Mouse (Mus musculus): Measurements from ENCODE around the gene Araf. TPM values are rescaled to one million over a fixed set of nuclear protein-coding genes. Genes with fewer than 3 reads are reported as not detected.

The Araf gene
- total and polyA plus RNA-seq, 3 experiments: 52.8 to 72.2 (median 60.6) TPM

DNA sequence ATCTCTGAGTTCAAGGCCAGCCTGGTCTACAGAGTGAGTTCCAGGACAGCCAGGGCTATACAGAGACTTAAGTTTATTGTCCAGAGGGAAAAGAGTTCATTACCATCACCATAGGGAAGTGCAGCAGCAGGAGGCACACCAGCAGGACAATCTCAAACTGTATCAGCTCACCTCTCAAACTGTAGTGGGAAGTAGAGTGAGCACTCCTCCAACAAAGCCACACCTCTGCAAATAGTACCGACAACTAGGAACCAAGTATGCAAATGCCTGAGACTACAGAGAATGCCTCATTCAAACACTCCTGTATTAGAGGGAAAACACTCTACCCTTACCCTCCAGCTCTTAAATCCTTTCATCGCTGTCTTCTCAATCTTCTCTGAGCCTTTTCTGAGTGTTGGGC lies 25.9 kb upstream of the Araf start:
- peak; percentile 15 for DNase-seq (ENCODE audit: extremely low read depth)
- Histone ChIP-seq H3K27ac (ENCODE audit: insufficient read depth, low read depth) (no peak overlapping the region), H3K36me3 (replicated peaks in 1 of 2; ENCODE audit: control insufficient read depth in 1 of 2, insufficient read depth in 1 of 2, low read length in 1 of 2) (no peaks in the 10 kb centered on the region), H3K9ac (ENCODE audit: insufficient read depth, low read depth) (no peak overlapping the region), H3K9me3 (replicated peaks; ENCODE audit: low read length) (no peaks in the 10 kb centered on the region), H3K79me2 (replicated peaks; ENCODE audit: control insufficient read depth, extremely low read depth, insufficient read depth, poor library complexity, severe bottlenecking) (no peaks in the 10 kb centered on the region), H3K4me1 (ENCODE audit: control insufficient read depth in 1 of 2, insufficient read depth in 2 of 2) (peaks cover 0 to 10% of the 10 kb centered on the region in 2 experiments; a peak in 2 of 4 replicates), H3K4me2 (ENCODE audit: insufficient read depth, low read depth, poor library complexity, severe bottlenecking) (no peak overlapping the region), H3K27me3 (replicated peaks) (no peaks in the 10 kb centered on the region), H3K4me3 (replicated peaks in 1 of 3; ENCODE audit: low read depth in 2 of 3, low read length in 2 of 3, poor library complexity in 1 of 3) (no peak overlapping the region)
- dilution Hi-C loops (cut with MboI; ENCODE audit: extremely low pct_ligation_motif_present, extremely low pct_unique_long_range_greater_than_20kb, low sequenced_read_pairs) (no loop called here), in situ Hi-C loops (cut with MboI; ENCODE audit: low pct_ligation_motif_present, low pct_unique_long_range_greater_than_20kb, low sequenced_read_pairs) (loop anchor here (10.0 kb wide), 1 partner anchor 107 kb away; no protein-coding TSS in a partner anchor)
- no peak for TF ChIP-seq GABPA (IDR thresholded peaks at IDR 0.05; ENCODE audit: insufficient replicate concordance, low read depth, low read length)
- no peak for TF ChIP-seq USF1 (IDR thresholded peaks at IDR 0.05; ENCODE audit: low read depth, low read length)
- TF ChIP-seq NRF1 (IDR thresholded peaks at IDR 0.05; ENCODE audit: low read depth, low read length): no peak
- no peak for TF ChIP-seq CHD2 (IDR thresholded peaks at IDR 0.05; ENCODE audit: low read length)
- TF ChIP-seq MAX (IDR thresholded peaks at IDR 0.05; ENCODE audit: low read length): no peak
- no peak for TF ChIP-seq JUN (IDR thresholded peaks at IDR 0.05; ENCODE audit: insufficient read depth, low read depth, low read length)
- no peak for TF ChIP-seq ZKSCAN1 (IDR thresholded peaks at IDR 0.05; ENCODE audit: borderline replicate concordance, low read depth, low read length)
- TF ChIP-seq MXI1 (IDR thresholded peaks at IDR 0.05; ENCODE audit: low read depth, low read length): no peak
- TF ChIP-seq TBP (conservative IDR thresholded peaks at IDR 0.05; ENCODE audit: low read depth, low read length): no peak
- no peak for TF ChIP-seq TCF12 (IDR thresholded peaks at IDR 0.05; ENCODE audit: low read depth, low read length)
- TF ChIP-seq SIN3A (IDR thresholded peaks at IDR 0.05; ENCODE audit: low read length): no peak

DNA sequence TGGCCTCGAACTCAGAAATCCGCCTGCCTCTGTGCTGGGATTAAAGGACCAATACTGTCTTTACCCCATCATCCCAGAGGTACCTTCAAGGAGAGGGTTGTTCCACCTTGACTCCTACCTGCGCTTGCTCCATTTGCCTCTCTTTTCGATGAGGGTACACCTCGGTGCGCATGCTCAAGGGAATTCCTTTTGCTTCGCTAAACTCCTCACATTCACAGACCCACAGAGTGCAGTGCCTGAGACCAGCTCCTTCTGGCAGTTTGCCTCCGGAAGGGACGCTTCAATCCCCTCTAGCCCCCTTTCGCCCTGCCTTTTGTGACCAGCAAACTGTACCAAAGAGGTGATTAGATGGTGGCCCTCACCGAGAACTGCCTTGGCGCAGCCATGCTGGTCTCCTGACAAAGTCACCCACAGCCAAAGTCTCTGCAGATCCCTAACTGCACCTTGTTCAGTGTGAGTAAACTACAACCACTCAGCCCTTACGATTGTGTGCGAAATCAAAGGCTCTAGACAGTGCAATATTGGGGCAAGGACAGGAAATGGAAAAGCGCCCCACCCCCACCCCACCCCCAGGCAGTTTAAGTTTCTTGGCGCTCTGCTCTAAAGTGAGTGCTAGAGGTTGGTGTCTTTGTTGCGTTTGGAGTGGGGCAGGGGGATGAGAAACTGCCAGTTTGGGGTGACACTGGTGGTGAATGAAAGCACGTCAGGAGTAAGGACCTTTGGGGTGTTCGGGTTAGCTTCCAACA lies 22.2 kb upstream of the Araf start:
- Histone ChIP-seq H3K79me2 (replicated peaks; ENCODE audit: control insufficient read depth, extremely low read depth, insufficient read depth, poor library complexity, severe bottlenecking) (no peaks in the 10 kb centered on the region), H3K27me3 (replicated peaks) (no peaks in the 10 kb centered on the region), H3K36me3 (replicated peaks in 1 of 2; ENCODE audit: control insufficient read depth in 1 of 2, insufficient read depth in 1 of 2, low read length in 1 of 2) (no peaks in the 10 kb centered on the region), H3K27ac (ENCODE audit: insufficient read depth, low read depth) (no peak overlapping the region), H3K4me2 (ENCODE audit: insufficient read depth, low read depth, poor library complexity, severe bottlenecking) (no peak overlapping the region), H3K9ac (ENCODE audit: insufficient read depth, low read depth) (no peak overlapping the region), H3K9me3 (replicated peaks; ENCODE audit: low read length) (no peaks in the 10 kb centered on the region), H3K4me1 (ENCODE audit: control insufficient read depth in 1 of 2, insufficient read depth in 2 of 2) (peaks cover 0 to 15% of the 10 kb centered on the region in 2 experiments; a peak in 2 of 4 replicates), H3K4me3 (replicated peaks in 1 of 3; ENCODE audit: low read depth in 2 of 3, low read length in 2 of 3, poor library complexity in 1 of 3) (no peak overlapping the region)
- dilution Hi-C loops (cut with MboI; ENCODE audit: extremely low pct_ligation_motif_present, extremely low pct_unique_long_range_greater_than_20kb, low sequenced_read_pairs): no loop called here
- no peak for TF ChIP-seq KAT2A (IDR thresholded peaks at IDR 0.05; ENCODE audit: insufficient replicate concordance, low read length)
- in situ Hi-C loops (cut with MboI; ENCODE audit: low pct_ligation_motif_present, low pct_unique_long_range_greater_than_20kb, low sequenced_read_pairs): loop anchor here (10.0 kb wide), 1 partner anchor 111 kb away; no protein-coding TSS in a partner anchor
- DNase-seq (ENCODE audit: extremely low read depth): no peak

DNA sequence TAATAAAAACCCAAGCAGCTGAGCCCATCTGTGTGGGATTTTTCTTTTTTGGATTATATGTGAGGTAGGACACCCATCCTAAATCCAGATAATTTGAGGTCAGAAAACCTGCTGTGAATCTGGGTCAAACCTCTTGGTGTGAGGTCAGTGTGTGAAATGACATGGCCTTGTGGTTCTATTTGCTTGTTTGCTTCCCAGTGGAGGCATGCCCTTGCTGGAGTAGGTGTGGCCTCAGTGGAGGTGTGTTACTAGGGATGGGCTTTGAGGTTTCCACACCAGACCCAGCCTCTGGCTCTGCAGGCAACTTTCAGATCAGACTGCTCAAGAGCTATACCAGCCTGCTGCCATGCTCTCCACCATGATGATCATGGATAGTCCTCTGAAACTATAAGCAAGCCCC lies 20.0 kb upstream of the Araf start:
- in situ Hi-C loops (cut with MboI; ENCODE audit: low pct_ligation_motif_present, low pct_unique_long_range_greater_than_20kb, low sequenced_read_pairs): loop anchor here (10.0 kb wide), 1 partner anchor 113 kb away; no protein-coding TSS in a partner anchor
- no peaks in the 10 kb centered on the region for H3K9me3 ChIP-seq (replicated peaks; ENCODE audit: low read length)
- TF ChIP-seq UBTF (IDR thresholded peaks at IDR 0.05; ENCODE audit: low read depth, low read length) (no peak), GABPA (IDR thresholded peaks at IDR 0.05; ENCODE audit: insufficient replicate concordance, low read depth, low read length) (no peak), JUND (conservative IDR thresholded peaks at IDR 0.05; ENCODE audit: low read depth, low read length) (no peak), ETS1 (conservative IDR thresholded peaks at IDR 0.05; ENCODE audit: low read depth, low read length) (no peak), SMC3 (IDR thresholded peaks at IDR 0.05; ENCODE audit: low read depth, low read length) (no peak), TBP (conservative IDR thresholded peaks at IDR 0.05; ENCODE audit: low read depth, low read length) (no peak), ZMIZ1 (IDR thresholded peaks at IDR 0.05; ENCODE audit: low read depth, low read length) (no peak), NELFE (IDR thresholded peaks at IDR 0.05; ENCODE audit: low read depth, low read length) (no peak), MAX (IDR thresholded peaks at IDR 0.05; ENCODE audit: low read length) (no peak), PAX5 (IDR thresholded peaks at IDR 0.05; ENCODE audit: low read length) (no peak)
- H3K27ac ChIP-seq (ENCODE audit: insufficient read depth, low read depth): no peak overlapping the region
- no peak for DNase-seq (ENCODE audit: extremely low read depth)
- no peak overlapping the region for H3K4me3 ChIP-seq (replicated peaks in 1 of 3; ENCODE audit: low read depth in 2 of 3, low read length in 2 of 3, poor library complexity in 1 of 3)
- peaks cover 0 to 5% of the 10 kb centered on the region in 2 experiments; a peak in 2 of 4 replicates for H3K4me1 ChIP-seq (ENCODE audit: control insufficient read depth in 1 of 2, insufficient read depth in 2 of 2)
- no peaks in the 10 kb centered on the region for H3K36me3 ChIP-seq (replicated peaks in 1 of 2; ENCODE audit: control insufficient read depth in 1 of 2, insufficient read depth in 1 of 2, low read length in 1 of 2)
- no peak overlapping the region for H3K9ac ChIP-seq (ENCODE audit: insufficient read depth, low read depth)
- H3K4me2 ChIP-seq (ENCODE audit: insufficient read depth, low read depth, poor library complexity, severe bottlenecking): no peak overlapping the region
- H3K79me2 ChIP-seq (replicated peaks; ENCODE audit: control insufficient read depth, extremely low read depth, insufficient read depth, poor library complexity, severe bottlenecking): no peaks in the 10 kb centered on the region
- H3K27me3 ChIP-seq (replicated peaks): no peaks in the 10 kb centered on the region
- dilution Hi-C loops (cut with MboI; ENCODE audit: extremely low pct_ligation_motif_present, extremely low pct_unique_long_range_greater_than_20kb, low sequenced_read_pairs): no loop called here

Data from CH12.LX (cell line).